Mouse (Mus musculus): ENCODE measurements around the gene Tor1a. TPM values are rescaled to one million over a fixed set of nuclear protein-coding genes. Genes with fewer than 3 reads are reported as not detected.

Gene Tor1a
- 65.9 and 74.3 TPM in 2 replicates for polyA plus RNA-seq (2012; rRNA removed)

DNA sequence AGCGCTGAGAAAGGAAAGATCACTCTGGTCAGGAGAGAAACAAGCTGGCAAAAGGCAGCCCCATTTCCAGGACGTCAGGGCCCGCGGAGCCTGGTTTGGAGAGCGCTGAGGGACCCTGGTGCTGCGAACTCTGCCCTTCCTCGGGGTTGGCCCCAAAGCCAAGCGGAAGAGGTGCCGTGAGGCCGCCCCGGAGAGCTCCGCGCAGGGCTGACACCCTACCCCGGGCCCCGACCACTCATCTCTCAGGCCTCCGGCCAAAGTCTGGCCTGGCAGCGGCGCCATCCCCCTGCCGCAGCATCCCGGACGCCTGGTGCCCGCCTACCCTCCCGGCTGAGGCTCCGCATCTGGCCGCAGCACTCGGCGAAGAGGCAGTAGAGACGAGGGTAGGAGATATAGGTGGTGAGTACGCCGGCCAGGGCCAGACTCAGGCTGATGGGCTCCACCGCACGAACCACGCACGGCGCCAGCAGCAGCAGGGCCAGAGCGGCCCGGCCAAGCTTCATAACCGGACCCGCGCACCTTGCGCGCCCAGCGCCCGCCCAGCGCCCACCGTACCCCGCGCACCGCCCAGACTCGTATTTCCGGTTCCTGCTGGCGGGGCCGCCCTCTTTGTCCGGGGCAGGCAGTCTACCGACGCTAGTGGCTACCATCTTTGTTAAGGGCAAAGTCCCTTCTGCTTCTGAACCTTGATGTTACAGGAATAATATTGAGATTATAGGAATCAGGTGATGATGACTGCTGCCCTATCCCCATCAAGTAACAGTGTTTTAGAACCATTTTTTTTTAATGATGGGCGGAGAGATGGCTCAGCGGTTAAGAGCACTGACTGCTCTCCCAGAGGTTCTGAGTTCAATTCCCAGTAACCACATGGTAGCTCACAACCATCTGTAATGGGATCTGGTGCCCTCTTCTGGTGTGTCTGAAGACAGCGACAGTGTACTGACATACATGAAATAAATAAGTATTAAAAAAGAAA is at the start of gene Tor1a:
Gene Tor1a, minus strand, starts transcription at position 582 of the 976 bp plus-strand sequence.

DNA sequence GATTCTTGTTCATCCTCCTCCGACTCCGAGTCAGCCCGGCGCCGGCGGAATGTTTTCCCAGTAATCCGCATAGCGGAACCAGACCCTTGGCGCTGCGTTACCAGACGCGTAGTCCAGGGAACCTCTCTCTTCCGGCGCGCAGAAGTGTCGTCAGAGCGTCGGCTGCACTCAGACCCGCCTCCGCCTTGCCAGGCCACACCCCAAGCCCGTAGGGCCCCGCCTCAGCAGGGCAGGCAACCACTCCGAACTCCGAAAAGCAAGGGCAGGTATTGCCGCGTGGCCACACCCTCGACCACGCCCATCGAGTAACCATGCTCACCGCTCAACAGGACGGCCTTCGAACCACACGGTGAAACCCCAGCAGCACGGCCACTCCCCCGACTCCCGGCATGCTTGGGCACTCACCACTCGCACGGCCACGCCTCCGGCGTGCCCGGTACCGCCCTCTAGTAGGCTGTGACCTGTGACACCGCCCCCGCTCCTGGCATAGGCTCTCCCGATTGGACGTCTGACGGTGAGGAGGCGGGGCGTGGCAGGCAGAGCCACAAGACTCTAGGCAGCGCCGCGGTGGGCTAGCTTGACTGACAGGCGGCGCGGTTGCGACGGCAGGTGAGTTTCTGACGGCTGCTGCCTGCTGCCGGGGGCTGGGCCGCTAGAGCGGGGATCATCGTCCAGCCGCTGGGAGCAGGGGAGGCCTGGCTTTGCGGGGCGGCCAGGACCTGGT is 14.2 kb upstream of the Tor1a start, which contains the start of the genes BC005624 and Usp20:
Gene BC005624, minus strand, starts transcription at position 412 of the 724 bp plus-strand sequence.
Gene Usp20, plus strand, starts transcription at position 490 of the 724 bp plus-strand sequence.

DNA sequence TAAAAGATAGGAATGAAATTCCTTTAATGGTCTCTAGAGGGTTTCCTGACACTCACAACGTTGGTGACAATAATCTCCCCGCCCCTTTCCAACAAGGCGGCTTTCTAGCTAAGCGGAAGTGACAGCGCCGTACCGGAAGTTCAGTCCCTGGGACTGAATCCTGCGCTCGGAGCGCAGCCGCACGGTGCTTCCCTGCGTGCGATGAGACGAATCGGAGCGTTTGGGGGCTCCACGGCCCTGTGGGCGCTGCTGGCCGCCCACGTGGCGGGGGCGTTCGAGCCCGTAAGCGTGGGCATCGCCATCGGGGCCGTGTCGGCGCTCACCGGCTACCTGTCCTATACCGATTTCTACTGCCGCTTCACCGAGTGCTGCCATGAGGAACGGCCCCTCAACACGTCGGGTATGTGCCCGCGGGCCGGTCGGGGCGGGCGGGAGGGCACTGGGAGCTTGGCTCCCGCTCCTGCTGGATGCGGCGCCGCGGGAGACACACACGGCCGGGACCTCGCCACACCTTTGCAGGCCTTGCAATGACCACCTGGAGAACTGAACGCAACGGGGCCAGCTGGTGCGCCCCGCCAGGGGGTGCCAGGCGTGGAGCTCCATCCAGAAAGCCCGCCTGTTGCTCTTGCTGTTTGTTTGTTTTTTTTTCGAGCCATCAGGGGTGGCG is 14.8 kb downstream of the Tor1a start, which contains the start of gene Tor1b:
Gene Tor1b, plus strand, starts transcription at position 136 of the 667 bp plus-strand sequence.

DNA sequence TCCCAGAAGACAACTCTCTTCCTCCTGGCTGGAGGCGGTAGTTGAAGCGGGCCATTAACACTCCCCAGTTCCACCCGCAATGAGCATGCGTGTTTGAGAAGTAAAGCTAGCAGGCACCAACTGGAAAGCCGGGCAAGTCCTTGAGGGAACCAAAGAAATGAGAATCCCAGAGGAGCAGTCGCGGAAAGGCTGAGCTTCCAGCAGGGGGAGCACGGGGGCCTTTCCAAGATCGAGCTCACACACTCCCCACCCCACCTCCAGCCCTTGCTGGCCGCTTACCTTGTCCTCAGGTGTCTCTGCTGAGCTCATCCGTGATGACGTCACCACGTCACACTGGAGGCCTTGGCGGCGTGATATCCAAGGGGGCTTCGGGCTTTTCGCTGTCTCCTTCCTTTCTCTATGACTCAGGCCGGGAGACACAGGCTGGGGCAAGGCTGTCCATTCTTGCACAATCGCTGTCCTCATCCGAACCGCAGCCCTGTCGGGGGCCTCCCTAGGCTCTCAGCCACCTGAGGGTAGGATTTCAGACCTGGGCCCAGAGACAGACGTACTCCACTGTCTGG is 38.2 kb downstream of the Tor1a start, which contains the start of gene Ptges:
Gene Ptges, minus strand, starts transcription at position 381 of the 563 bp plus-strand sequence.

Other genes starting within 250 kb of the Tor1a start
- 1.9 and 4.1 TPM in 2 replicates for gene 1700001O22Rik, start 164.3 kb downstream of the Tor1a start, polyA plus RNA-seq (2012; rRNA removed)
- 70.0 and 70.5 TPM in 2 replicates for gene Ntmt1, start 160.1 kb downstream of the Tor1a start, polyA plus RNA-seq (2012; rRNA removed)
- 44.9 and 45.4 TPM in 2 replicates for gene Asb6, start 137.6 kb downstream of the Tor1a start, polyA plus RNA-seq (2012; rRNA removed)
- gene Prrx2, start 133.0 kb downstream of the Tor1a start, polyA plus RNA-seq (2012; rRNA removed) = 16.7 and 38.6 TPM in 2 replicates
- 3.5 and 7.1 TPM in 2 replicates for gene Ptges, start 38.1 kb downstream of the Tor1a start, polyA plus RNA-seq (2012; rRNA removed)
- 36.4 and 37.1 TPM in 2 replicates for gene Tor1b, start 15.0 kb downstream of the Tor1a start, polyA plus RNA-seq (2012; rRNA removed)
- gene BC005624, start 14.3 kb upstream of the Tor1a start, polyA plus RNA-seq (2012; rRNA removed) = 84.3 and 86.1 TPM in 2 replicates
- gene Usp20, start 14.3 kb upstream of the Tor1a start, polyA plus RNA-seq (2012; rRNA removed) = 33.0 and 35.4 TPM in 2 replicates
- gene Fnbp1, start 174.1 kb upstream of the Tor1a start, polyA plus RNA-seq (2012; rRNA removed) = 32.9 and 41.8 TPM in 2 replicates
- 27.6 and 30.1 TPM in 2 replicates for gene Gpr107, start 184.4 kb upstream of the Tor1a start, polyA plus RNA-seq (2012; rRNA removed)